Mouse (Mus musculus) ovary, postnatal 10 days (tissue): ENCODE measurements around the gene Dnaja4.

Source experiments
- DNase-seq: peaks from one replicate; pipeline ENCODE4 v3.0.0; 2022; ENCODE audit warnings: low spot score

The Dnaja4 gene

DNA sequence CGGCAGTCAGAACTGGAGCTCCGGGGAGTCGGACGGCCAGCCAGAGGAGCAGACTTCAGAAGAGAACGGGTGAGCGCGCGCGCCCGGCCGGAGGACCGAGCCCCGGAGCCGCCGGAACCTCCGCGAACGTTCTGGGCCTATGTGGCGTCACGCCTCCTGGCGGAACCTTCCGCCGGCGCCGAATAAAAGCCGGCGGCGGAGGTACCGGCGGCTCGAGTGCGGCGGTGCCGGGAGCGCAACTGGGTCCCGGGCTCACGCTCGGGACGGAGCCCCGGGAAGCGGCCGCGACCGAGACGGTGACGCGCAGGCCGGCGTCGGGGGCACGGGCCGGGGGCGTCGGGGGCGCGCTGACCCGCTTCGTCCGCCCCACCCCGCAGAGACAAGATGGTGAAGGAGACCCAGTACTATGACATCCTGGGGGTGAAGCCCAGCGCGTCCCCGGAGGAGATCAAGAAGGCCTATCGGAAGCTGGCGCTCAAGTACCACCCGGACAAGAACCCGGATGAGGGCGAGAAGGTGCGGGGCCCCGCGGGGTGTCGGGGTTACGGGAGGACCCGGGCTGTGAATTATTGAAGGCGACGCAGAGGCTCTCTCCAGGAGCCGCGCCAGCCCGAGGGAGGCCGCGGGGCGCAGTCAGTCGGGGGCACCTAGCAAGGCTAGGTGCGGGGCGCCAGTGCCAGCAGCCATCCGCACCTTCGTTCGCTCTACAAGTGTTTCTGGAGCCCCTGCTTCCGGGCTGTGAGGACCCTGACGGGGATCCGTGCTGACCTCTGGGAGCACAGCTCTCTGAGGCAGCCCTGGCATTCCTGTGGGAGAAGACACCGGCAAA lies 886 bp downstream of the Dnaja4 start:
- peak; percentile 59 for DNase-seq

DNA sequence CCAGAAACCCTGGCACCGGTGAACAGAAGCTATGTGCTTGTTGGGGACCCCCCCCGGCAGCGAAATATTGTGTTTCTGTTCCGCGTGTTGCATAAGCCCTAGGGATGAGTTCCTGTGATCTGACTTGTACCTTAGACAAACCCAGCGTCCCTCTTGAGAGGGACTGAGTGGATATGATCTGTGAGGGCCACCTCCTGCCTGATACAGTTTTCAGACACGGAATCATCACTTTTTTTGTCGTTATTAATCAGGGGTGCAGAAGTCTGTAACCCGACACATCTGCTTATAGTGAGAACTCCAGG lies 1.5 kb downstream of the Dnaja4 start:
- DNase-seq, result no peak

DNA sequence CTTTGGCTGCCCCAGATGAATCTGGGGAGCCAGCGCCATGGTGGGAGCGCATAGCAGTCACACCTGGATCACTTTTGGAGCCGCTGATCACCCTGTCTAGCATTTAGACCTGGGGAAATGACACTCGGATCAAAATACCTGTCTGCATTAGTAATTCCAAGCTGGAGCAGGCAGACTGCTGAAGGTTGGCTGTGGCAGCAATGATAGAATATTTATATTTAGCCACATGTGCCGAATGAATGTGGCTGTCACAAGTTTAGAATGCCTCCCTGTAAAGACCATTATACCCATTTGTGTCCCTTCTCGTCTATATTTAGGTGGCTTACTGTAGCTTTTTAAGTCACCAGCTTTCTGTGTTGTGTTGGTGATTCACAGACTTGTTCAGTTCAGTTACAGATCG lies 2.1 kb downstream of the Dnaja4 start:
- no peak for DNase-seq

DNA sequence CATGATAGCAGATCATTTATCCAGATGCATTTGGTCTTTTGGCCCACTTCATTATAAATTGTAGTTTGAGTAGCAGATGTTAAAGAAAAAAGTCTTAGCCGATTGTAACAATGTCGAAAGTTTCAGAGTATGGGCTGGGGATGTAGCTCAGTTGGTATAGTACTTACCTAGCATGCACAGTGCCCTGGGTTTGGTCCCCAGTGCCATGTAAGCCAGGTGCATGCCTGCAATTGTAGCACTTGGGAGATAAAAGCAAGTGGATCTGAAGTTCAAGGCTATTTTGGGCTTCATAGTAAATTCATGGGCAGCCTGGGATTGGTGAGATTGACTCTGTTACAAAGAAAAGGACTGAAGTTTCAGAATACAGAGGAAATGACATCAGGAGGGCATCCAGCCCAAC lies 3.9 kb downstream of the Dnaja4 start:
- no peak for DNase-seq

DNA sequence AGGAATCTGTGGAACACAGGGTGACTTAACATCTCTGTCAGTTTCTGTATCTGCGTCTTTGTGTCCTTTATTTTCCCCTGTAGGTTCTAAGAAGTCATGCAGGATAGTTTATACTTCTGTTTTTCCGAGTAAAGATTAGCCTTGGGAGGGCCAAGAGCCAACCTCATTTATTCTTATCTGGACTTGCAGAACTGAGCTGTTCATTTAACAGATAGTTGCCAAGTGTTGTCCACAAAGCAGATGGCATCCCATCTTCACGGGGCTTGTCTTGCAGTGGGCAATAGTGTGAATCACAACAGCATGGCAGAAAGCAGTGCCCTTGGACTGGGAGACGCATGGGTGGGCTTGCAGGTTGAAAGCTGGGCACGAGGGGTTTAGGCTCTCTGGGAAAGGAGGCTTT lies 5.7 kb downstream of the Dnaja4 start:
- DNase-seq, result no peak

DNA sequence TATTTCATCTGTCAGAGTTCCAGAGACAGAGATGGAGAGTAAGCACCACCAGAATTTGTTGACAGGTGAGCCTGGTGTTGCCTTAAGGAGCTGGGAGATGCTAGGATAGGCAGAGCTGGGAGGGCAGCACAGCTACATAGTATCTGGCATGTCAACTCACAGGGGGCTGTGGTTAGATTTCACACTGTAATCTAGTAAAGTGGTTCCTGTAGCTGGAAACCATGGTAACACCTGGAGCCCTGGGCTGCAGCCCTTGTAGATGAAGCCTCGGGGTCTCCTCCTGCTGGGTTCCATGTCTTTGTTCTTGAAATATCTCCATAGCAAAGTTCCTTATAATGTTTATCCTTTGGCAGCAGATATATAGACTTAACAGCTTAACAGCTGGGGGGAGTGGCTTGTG lies 6.9 kb downstream of the Dnaja4 start:
- no peak for DNase-seq

DNA sequence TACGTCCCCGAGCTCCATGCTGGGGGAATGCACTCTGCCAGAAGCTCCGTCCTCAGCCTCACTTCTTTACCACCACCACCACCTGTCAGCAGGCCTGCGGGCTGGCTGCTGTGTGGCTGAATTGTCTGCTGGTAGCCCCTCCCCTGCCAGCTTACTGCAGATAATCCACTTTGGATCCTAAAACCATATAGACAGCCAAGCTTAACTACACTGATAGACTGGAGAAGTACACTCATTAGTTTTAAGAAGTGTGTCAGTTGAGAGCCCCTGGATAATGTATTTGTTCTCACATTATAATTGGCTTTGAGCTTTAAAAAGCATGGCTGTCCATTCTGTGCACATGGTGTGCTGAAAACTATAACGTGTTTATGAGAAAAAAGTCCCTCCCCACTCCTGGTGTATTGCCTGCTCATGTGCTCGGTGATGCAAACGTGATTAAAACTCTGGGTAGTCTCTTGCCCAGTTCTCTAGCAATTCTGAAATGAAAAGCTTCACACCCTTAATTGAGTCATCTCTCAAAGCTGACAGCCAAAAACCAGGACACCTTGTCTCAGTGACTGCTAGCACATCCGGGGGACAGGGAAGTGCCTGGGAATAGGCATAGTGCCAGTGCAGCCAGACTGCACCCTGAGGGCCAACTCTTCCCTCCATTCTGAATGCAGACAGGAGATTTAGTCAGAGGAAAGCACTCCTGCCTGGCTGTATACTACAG lies 8.8 kb downstream of the Dnaja4 start:
- DNase-seq, result no peak

DNA sequence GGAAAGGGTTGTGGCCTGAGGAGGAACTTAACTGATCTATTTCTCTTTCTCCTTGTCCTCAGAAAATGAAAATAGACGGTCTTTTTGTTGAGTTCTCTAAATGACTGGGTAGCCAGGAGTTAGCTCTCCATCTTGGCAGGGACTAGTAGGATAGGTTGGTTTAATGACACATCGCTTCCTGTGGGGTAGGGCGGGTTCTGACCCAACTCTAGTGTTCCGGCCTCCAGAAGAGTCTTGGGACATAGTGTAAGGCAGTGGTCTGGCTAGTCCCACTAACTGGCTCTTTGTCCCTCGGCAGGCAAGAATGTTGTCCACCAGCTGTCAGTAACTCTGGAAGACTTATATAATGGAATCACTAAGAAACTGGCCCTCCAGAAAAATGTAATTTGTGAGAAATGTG lies 9.4 kb downstream of the Dnaja4 start:
- DNase-seq, result no peak

DNA sequence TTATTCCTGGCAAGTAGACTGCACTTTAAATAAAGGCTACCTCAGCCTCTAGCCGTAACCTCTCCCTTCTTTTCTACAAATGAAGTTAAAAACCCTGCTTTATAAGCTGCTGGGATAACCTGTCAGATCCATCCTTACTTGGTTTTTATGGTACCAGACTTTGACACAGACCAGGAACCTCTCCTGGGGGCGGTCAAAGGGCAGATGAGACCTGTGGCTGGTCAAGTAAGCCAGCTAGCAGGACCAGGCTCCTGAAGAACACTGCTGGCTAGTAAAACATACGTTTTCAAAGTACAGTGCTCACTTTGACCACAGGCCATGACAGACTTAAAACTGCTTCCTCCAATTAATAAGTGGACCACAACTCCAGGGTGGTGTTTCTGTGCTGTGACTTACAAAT lies 17.1 kb downstream of the Dnaja4 start:
- no peak for DNase-seq

DNA sequence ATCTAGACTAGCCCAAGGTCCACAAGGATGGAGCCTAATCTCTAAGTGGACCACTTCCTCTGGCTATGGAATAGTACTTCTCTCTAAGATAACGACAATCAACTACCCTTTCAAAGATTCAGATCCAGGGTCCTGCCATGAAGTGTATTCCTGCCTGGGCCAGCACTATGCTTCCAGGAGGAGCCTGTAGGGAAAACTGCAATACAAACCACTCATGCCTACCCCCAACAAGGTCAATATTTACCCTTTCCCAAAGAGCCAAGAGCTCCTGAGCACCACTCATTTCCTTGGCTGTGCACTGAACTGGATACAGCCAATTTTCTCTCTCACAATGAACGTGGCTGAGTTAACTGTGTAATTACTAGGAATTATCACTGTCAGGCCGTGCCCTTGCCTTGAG lies 18.9 kb downstream of the Dnaja4 start:
- no peak for DNase-seq

DNA sequence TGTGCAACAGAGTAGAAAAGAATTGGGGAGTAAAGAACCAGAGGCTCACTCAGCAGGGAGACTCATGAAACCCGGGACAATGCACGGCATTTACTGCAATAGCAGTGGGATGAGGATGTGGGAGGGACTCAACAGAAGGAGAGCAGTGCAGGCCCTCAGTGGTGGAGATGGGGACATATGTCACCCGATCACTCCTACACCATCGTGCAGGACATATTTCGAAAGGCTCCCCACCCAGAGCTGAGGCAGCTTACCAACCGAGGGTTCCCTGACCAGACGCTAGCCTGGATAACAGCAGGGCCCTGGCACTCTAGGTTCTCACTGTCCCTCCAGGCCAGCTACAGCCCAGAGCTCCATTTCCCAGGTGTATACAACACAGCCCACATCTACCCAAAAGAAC lies 23.5 kb downstream of the Dnaja4 start:
- DNase-seq, result no peak

DNA sequence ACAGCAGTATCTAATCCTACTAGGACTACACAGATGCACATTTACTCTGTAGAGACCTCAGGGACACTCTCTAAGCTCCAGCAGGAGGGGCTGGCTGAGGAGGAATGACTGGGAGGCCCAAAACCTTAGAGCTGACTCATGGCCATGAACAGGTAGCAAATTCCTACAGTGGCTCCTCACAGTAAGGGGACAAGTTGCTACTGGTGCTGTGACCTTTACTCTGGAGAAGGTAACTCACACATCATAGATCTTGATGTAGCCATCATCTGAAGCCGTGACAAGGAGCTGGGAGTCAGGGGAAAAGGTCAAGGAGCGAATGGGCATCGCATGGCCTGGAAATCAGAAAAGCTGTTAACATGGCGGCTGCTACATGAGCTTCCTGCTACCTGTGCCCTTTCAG lies 23.9 kb downstream of the Dnaja4 start:
- no peak for DNase-seq

DNA sequence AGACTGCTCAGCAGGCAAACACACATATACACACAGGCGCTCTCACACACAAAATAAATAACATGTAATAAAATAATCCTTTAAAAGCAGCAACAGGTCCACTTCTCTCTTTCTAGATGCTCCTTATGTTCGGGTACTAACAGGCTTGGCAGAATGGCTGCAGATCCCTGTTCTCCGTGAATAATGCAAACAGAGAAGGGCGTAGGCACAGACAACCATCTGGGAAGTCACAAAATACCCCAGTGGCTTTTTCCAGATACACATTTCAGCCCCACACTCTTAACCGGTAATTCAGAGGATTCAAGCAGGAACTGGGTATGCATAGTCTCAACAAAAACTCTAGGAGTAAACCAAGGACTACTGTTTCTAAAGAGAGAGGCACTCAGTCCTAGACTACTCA lies 27.6 kb downstream of the Dnaja4 start:
- DNase-seq, result no peak

DNA sequence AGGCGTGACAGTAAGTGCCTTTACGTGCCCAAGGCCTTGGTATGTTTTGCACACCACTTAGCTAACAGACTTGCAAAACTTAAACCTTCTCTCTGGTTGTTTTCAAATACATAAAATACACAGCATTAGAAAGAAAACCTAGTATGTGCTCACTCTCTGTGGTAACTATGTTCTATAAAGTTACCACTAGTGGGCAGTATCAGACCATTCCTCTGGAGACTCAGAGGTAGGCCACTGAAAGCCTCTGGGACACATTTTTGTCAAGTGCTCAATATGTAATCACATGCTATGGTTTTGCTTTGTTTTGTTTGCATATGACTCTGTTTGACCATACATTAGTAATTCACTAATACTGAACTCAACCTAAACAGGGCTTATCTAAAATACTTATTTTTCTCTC lies 33.4 kb downstream of the Dnaja4 start:
- DNase-seq, result no peak

DNA sequence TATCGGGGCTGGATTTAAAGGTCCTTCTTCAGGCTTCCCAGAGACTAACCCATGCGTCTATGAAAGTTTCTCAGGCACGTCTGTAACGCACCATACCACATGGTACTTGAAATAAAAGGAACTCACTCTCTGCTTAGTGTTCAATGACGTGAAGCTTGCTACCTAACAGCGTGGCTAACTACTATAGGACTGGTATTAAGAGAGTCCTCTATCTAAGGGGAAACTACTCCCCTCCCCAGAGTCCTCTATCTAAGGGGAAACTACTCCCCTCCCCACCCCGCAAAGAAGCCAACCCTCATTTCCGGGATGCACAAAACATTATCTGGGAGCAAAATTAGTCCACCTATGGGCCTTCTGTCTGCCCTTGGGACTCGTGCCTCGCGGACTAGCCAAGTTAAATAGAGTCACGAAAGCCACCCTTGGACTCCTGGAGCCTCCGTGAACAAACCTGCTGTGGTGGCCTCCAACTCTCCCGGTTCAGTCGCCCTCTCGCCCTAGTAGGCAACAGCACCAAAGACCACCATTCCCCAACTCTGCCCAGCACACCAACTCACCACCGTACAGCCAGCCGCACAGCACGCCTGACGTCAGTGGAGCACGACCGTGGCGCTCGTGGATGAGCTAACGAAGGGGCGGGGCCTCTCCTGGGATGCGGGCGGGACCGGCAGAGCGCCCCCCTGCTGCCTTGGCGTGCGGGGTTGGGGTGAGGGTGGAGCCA lies 35.4 kb downstream of the Dnaja4 start, which contains the start of gene Wdr61:
TSS of gene Wdr61 (minus strand) at position 599 of the 718 bp plus-strand sequence.
- DNase-seq, result peak; percentile 96

DNA sequence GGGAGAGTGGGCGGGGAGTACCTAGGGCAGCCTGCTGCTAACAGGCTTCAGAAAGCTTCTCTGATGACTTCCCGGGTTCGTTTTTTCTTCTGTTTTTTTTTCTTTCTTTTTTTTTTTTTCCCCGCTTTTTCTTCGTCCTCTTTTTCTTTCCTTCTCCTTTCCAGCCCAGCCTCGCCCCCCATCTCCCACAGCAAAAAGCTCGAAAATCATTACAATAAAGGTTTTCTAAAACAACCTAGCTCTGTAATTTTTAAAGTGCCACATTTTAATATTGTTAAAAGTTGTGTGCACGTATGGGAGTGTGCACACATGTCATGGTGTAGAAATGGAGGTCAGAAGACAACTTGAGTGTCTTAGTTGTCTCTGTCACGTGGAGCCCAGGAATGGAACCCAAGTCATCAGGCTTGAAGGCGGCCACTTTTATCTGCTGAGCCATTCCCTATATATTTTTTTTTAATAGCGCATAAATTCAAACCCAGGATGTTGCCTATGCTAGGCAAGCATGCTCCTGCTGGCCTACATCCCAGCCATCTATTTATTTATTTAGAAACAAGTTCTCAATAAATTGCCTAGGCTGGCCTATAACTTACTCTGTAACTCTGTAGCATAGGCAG lies 36.1 kb downstream of the Dnaja4 start:
- no peak for DNase-seq

DNA sequence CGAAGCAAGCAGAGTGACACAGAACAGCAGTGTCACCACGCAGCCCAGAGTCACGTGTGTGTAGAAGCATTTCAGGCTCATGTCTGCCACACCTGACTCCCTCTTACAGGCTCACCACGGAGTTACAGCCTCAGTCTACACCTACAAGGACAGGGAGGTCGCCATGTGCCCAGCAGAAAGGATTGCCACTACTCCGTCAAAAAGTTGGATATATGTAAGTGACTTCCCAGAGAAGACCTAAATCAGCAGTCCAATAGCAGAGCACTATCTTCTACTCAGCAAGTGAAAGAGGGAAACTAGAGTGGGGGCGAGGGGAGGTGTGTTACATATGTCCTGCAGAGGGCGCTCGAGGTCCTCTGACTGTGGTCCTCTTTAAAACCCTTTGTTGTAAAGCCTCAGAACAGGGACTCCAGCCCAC lies 37.6 kb downstream of the Dnaja4 start:
- no peak for DNase-seq

DNA sequence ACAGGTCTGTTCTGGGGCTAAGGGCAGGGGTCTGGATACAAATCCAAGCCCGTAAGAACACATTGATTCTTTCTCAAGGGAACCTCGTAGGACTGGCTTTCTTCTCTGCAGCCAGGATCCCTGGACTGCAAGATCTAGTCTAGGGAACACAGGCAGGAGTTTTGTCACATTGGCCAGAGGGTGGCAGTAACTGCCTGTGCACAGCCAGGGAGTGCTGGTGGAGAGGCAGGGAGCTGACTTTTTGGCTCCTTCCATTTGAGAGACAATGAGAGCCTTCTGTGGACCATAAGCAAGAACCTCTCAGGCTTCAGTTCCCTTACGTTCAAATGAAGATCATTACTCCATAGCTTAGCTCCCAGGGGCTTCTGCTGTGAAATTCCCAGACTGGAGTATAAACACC lies 39.7 kb downstream of the Dnaja4 start:
- peak; percentile 20 for DNase-seq

DNA sequence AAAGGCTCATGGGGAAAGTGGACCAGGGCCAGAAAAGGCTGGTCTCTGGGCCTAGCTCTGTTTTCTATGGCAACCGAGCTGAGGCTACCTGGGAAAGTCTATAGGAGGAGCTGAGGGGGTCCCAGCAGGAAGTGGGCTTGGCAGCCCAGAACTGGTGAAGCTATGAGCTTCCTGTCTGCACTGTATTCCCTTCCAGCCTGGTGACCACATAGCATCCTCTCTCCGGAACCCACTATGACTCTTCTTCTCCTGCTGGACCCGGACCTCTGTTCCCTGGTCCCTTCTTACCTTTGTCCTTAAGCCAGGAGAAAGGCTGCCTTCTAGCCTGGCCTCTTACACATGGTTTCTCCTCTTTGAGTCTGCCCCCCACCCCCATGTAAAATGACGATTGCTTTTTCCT lies 45.2 kb downstream of the Dnaja4 start:
- no peak for DNase-seq

DNA sequence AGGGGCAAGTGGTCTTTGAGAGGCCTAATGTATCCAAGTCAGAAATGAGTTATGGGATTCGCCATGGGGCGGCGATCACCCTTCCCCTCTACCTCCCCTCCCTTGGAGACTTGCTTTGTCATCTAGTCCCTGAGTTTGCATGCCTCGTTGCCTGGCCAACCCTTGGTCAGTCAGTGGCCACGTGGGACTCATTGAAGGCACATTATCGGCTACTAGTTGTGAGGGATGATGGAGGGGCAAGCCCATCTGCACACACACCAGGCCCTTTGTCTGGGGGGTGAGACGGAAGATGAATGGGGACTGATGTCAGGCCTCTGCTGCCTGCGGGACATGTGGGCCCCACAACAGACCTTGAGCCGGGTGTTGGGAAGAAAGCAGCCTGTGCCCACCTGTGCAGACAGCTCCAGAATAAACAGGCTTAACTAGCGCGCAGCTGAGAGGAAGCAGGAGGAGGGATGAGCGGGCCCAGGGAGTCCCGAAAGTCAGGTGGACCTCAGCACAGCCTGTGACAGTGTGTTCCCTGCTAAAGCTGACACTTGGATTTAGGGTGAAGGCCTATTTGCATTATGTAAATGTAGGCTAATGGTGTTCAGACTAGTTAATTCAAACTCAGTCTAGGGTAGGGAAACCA lies 47.2 kb downstream of the Dnaja4 start:
- DNase-seq, result no peak

DNA sequence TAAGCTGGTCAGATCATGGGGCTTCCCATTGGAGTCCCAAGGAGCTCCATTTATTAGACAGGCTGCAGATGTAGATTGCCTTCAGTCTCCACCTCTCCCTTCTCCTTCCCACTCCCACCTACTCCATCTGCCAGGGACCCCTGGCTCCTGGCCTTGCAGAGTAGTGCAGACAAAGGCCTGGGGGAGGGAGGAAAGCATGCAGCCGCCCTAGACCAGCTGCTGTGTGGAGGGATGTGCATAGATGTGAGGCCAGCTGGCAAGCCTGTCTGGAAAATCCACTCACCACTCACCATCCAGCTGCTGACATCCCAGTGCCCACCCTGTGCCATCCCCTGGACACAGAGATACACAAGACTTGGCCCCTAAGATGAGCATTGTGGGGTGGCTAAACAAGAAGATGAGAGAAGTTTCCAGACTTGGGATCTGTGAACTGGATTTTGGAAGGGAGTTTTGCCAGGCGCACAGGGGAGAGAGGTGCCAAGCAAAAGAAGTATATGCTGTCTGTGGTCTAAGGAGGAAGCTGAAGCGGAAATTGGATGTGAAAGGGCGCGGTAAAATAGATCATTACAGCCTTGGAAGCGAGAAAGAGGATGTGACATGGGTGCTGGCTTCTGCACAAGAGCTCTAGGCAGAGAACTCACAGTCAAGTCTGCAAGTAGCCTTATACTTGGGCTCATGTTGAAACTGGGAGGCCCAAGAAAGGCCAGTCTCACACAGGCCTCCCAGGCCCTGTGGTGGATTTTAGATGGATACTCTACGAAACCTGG lies 51.7 kb downstream of the Dnaja4 start:
- DNase-seq, result no peak
